Mouse (Mus musculus): ENCODE measurements around the gene Hoxb3.

GRCm38 (mm10) chr11:96374810-96375209, 51.7 kb downstream of the Hoxb3 start:
- no peak for TF ChIP-seq E2F4 (IDR thresholded peaks at IDR 0.05; ENCODE audit: borderline replicate concordance, low read depth, low read length)
- no peak for TF ChIP-seq BHLHE40 (IDR thresholded peaks at IDR 0.05; ENCODE audit: borderline replicate concordance, low read depth, low read length)
- no peak for TF ChIP-seq KAT2A (conservative IDR thresholded peaks at IDR 0.05; ENCODE audit: low read depth, low read length)
- TF ChIP-seq TBP (IDR thresholded peaks at IDR 0.05; ENCODE audit: low read depth, low read length), result no peak
